Mouse (Mus musculus) retina, adult 2 months (tissue): ENCODE results near the gene Braf.
"Not testable (repeated sequence)": the region's sequence is repeated elsewhere in the genome, so short reads cannot be mapped to it uniquely, and the experiment has no call there.

Source experiments
- DNase-seq: peaks from one replicate; pipeline ENCODE4 v3.0.0-alpha.2; 2012; ENCODE audit warnings: low read depth, low spot score

Gene Braf

GRCm38 (mm10) chr6:39724866-39725711 is at the start of gene Braf:
TSS of gene Braf (minus strand) at chr6:39725463.
- DNase-seq = peak; percentile 83

- DNase-seq = no peak
Observed at GRCm38 (mm10) chr6:39775029-39775428, 49.8 kb upstream of the Braf start.

- DNase-seq = no peak
Observed at GRCm38 (mm10) chr6:39757229-39757628, 32.0 kb upstream of the Braf start.

DNA sequence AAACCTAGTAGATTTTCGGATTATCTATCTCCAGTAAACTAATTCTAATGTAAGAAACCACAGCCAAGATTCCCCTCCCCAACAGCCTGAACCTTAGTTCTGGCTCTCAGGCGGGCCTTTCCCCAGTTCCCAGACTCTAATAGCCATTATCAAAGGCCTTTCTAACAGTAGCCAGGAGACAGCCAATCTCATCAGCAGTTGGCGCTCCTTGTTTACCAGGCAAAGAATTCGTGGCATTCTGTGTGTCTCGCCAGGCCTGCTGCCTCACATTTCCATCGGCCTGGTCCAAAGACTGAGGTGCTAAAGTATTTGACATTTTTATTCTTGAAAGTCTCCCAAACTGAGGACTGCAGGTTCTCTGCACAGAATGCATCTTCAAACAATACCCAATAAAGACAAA is 24.6 kb upstream of the Braf start:
- DNase-seq = no peak

GRCm38 (mm10) chr6:39747094-39747493 is 21.8 kb upstream of the Braf start:
- DNase-seq = no peak

- no peak for DNase-seq
Observed at GRCm38 (mm10) chr6:39745456-39745855, 20.2 kb upstream of the Braf start.

DNA sequence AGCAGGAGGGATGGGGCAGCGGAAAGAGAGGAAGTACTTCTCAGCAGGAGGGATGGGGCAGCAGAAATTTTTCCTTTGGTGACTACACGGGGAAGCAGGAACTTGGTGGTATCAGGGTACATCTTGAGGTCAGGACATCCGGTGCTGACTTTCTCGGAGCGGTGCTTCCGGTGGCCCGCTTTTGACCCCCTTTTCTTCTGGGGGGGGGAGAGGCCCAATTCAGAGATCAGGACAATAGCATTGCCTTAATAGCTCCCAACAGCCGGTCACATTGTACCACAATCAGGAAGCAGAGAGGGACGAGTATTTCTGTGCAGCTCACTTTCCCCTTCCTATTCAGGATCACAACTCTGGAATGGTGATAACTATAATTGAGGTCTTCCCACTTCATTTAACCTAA is 14.4 kb upstream of the Braf start:
- not testable (repeated sequence) for DNase-seq

- no peak for DNase-seq
Observed at GRCm38 (mm10) chr6:39728095-39728494, 2.8 kb upstream of the Braf start.

- no peak for DNase-seq
Observed at GRCm38 (mm10) chr6:39726149-39726548, 886 bp upstream of the Braf start.

GRCm38 (mm10) chr6:39724542-39724865 is 759 bp downstream of the Braf start:
- no peak for DNase-seq

GRCm38 (mm10) chr6:39724071-39724470 is 1.2 kb downstream of the Braf start:
- no peak for DNase-seq

DNA sequence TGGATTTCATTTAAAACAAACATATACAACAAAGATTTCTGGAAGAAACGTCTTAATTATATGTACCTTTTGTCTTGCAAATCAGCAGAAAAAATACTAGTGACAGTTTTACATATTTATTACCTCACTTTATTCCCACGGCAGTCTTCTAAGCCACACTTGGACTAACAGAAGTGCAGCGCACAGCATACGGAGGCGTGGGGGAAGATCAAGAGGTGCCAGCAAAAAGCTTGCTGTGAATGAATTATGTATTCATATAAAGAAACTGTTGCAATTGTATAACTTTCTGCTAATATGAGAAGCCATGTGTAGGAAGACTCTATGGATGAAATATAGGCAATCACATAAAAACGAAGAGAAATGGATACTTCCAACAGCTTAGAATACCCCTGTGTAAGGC is 6.7 kb downstream of the Braf start:
- no peak for DNase-seq

GRCm38 (mm10) chr6:39717049-39717448 is 8.2 kb downstream of the Braf start:
- no peak for DNase-seq

- no peak for DNase-seq
Observed at GRCm38 (mm10) chr6:39714341-39714740, 10.9 kb downstream of the Braf start.

- no peak for DNase-seq
Observed at GRCm38 (mm10) chr6:39713399-39713798, 11.9 kb downstream of the Braf start.

- DNase-seq = no peak
Observed at GRCm38 (mm10) chr6:39705625-39706024, 19.6 kb downstream of the Braf start.

- no peak for DNase-seq
Observed at GRCm38 (mm10) chr6:39693126-39693525, 32.1 kb downstream of the Braf start.

DNA sequence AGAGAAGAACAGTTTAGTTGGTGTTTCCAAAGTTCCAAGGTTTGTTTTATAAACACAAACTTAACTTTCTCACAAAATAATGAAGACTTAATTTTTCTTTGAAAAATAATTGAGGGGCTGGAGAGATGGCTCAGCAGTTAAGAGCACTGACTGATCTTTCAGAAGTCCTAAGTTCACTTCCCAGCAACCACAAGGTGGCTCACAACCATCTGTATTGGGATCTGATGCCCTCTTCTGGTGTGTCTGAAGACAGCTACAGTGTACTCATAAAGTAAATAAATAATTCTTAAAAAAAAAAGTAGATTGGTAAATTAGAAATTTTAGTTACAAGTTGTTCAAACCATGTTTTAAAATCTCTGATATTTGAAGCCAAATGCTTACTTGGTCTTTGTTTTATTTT is 38.4 kb downstream of the Braf start:
- DNase-seq = not testable (repeated sequence)

DNA sequence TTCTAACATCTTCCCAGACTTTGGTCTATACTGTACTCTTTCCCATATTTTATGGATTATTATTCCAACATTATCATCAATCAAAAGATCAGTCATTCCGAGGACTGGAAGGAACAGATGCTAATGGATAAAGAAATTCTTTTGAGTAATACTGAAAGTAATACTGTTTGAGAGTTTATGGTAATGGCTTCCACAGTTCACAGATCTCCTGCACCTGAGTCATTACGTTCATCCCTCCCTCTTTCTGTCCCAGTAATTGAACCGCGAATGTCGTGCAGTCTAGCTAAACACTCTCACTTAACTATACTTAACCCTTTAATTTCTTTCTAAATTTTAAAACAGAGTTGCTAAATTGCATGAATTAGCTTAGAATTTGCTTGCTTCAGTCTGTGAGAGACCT is 43.5 kb downstream of the Braf start:
- DNase-seq = no peak

DNA sequence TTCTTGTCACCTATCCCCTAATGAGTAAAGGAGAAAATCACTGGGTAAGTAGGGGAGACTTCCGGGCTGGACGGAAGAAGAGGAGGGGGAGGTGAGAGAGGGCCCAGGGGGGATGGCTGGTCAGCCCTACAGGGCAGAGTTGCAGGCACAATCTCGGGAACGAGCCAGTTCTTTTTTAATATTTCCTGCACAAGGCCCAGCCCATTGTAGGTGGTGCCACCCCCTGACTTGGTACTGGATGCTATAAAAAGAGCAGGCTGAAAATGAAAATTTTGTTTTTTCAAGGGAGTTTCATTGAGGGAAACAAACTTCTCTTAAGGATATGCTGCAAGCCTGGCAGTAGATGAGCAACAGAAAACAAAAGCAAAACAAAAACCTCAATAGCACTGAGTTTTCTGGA is 44.7 kb downstream of the Braf start:
- no peak for DNase-seq

GRCm38 (mm10) chr6:39678241-39678640 is 47.0 kb downstream of the Braf start:
- no peak for DNase-seq

- DNase-seq = no peak
Observed at GRCm38 (mm10) chr6:39675081-39675480, 50.2 kb downstream of the Braf start.

DNA sequence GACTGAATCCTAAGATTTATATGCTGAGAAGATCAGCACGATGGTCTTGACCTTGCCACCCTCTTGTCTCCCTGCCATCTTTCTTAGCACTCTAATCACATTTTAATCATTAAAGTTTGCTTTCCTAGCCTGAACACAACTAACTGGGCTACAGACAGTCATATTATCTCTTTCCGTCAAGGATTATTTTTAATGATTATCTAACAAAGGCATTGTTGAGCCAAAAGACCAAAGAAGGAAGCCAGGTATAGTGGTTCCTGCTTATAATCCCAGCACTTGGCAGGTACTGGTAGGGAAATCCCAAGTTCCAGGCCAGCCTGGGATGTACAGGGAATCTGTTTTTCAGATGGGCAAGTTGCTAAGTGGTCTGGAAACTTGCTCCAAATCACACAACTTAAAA is 114.0 kb downstream of the Braf start:
- no peak for DNase-seq

- DNase-seq = no peak
Observed at GRCm38 (mm10) chr6:39610207-39610606, 115.1 kb downstream of the Braf start.
